38 mouse cellular contexts compared by ENCODE assay signal in genomic region chr3:132581198-132581597, GRCm38 (mm10). TPM values are rescaled to one million over a fixed set of nuclear protein-coding genes. Genes with fewer than 3 reads are reported as not detected.
"Had no signal": no experiment of that assay in that cellular context is flagged by ENCODE, and none has a peak within 500 bp of the region (broad histone marks: within the 10 kb centered on the region; RNA-seq: fewer than 3 reads in every experiment).

No protein-coding gene starts in this region.

- H3K4me2 ChIP-seq: embryonic facial prominence, embryonic 12.5 days; embryonic facial prominence, embryonic 13.5 days; embryonic facial prominence, embryonic 15.5 days; forebrain, embryonic 12.5 days; forebrain, embryonic 13.5 days; forebrain, embryonic 15.5 days had no signal

- H3K9ac ChIP-seq: embryonic facial prominence, embryonic 12.5 days; embryonic facial prominence, embryonic 13.5 days; embryonic facial prominence, embryonic 15.5 days; forebrain, embryonic 12.5 days; forebrain, embryonic 13.5 days; forebrain, embryonic 15.5 days; forebrain, postnatal 0 days had no signal

- DNase-seq: cerebellum, adult 9-10 months; cerebellum, adult 9-11 months; cerebellum, postnatal 10 days; cerebellum, postnatal 14 days; cerebellum, postnatal 25 days; cerebellum, postnatal 36 days; embryo, embryonic 11 days; forebrain, postnatal 0 days; gastrocnemius, adult 2 months; gastrocnemius, postnatal 10 days; gastrocnemius, postnatal 14 days; gastrocnemius, postnatal 25 days; gastrocnemius, postnatal 36 days; heart, adult 18-20 months; heart, adult 2 months had no signal

- H3K27ac ChIP-seq: embryonic facial prominence, embryonic 10.5 days; embryonic facial prominence, embryonic 12.5 days; embryonic facial prominence, embryonic 13.5 days; embryonic facial prominence, embryonic 15.5 days; forebrain, embryonic 10.5 days; forebrain, embryonic 12.5 days; forebrain, embryonic 13.5 days; forebrain, embryonic 15.5 days; gastrocnemius, adult 2 months; heart, adult 2 months had no signal

- H3K4me1 ChIP-seq: embryonic facial prominence, embryonic 12.5 days; embryonic facial prominence, embryonic 15.5 days; forebrain, embryonic 10.5 days; forebrain, embryonic 12.5 days; forebrain, embryonic 13.5 days; forebrain, embryonic 15.5 days had no signal

- H3K36me3 ChIP-seq: embryonic facial prominence, embryonic 10.5 days; embryonic facial prominence, embryonic 12.5 days; embryonic facial prominence, embryonic 13.5 days; embryonic facial prominence, embryonic 15.5 days; forebrain, embryonic 10.5 days; forebrain, embryonic 12.5 days; forebrain, embryonic 15.5 days had no signal

- H3K4me3 ChIP-seq: embryonic facial prominence, embryonic 10.5 days; embryonic facial prominence, embryonic 12.5 days; embryonic facial prominence, embryonic 13.5 days; embryonic facial prominence, embryonic 15.5 days; erythroblast, embryonic 14.5 days; forebrain, embryonic 10.5 days; forebrain, embryonic 12.5 days; forebrain, embryonic 13.5 days; forebrain, embryonic 15.5 days; gastrocnemius, adult 2 months; heart, adult 2 months had no signal

- H3K9me3 ChIP-seq: embryonic facial prominence, embryonic 10.5 days; embryonic facial prominence, embryonic 12.5 days; embryonic facial prominence, embryonic 13.5 days; embryonic facial prominence, embryonic 15.5 days; forebrain, embryonic 10.5 days; forebrain, embryonic 12.5 days; forebrain, embryonic 13.5 days; forebrain, embryonic 15.5 days had no signal

- H3K27me3 ChIP-seq: embryonic facial prominence, embryonic 12.5 days; embryonic facial prominence, embryonic 13.5 days; embryonic facial prominence, embryonic 15.5 days; forebrain, embryonic 12.5 days; forebrain, embryonic 13.5 days; forebrain, embryonic 15.5 days had no signal

RNA-seq across cellular contexts. Expression of gene Gimd1, which starts 48.4 kb away (rescaled TPM):
- total RNA-seq: common myeloid progenitor, adult 5-6 weeks; forebrain, postnatal 0 days; gastrocnemius, adult 18-20 months; gastrocnemius, adult 2 months; gastrocnemius, adult 8-10 months; gastrocnemius, postnatal 10 days; gastrocnemius, postnatal 14 days; gastrocnemius, postnatal 25 days; gastrocnemius, postnatal 36 days; gastrocnemius, postnatal 4 days; granulocyte monocyte progenitor cell, adult 5-6 weeks; heart, adult 18-20 months; heart, adult 2 months; heart, adult 8-10 months had no signal
- polyA plus RNA-seq: cortical plate, adult 2 months; embryonic facial prominence, embryonic 10.5 days; embryonic facial prominence, embryonic 11.5 days; embryonic facial prominence, embryonic 12.5 days; embryonic facial prominence, embryonic 13.5 days; embryonic facial prominence, embryonic 14.5 days; embryonic facial prominence, embryonic 15.5 days; erythroblast, embryonic 14.5 days; forebrain, embryonic 10.5 days; forebrain, embryonic 11.5 days; forebrain, embryonic 12.5 days; forebrain, embryonic 13.5 days; forebrain, embryonic 14.5 days; forebrain, embryonic 15.5 days; forebrain, embryonic 16.5 days; forebrain, postnatal 0 days; frontal cortex, adult 2 months; gonadal fat pad, adult 2 months; heart, adult 2 months had no signal
